Mouse (Mus musculus): ENCODE measurements around the gene Acsf2. TPM values are rescaled to one million over a fixed set of nuclear protein-coding genes. Genes with fewer than 3 reads are reported as not detected.

Gene Acsf2
- polyA plus RNA-seq, 1 experiment from 2014 or later, result 8.9 TPM

DNA sequence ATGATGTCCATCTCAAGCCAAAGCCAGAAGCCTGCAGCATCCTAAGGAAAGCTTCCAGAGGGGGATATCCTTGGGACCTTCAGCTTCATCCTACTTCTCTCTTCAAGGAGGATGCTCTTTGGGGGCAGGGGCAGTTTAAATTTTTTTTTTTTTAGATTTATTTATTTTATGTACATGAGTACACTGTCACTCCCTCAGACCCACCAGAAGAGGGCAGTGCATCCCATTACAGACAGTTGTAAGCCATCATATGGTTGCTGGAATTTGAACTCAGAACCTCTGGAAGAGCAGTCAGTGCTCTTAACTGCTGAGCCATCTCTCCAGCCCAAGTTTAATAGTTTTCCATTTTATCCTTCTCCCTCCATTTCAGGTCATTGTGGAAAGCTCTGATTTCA, 19.8 kb upstream of the Acsf2 start:
- Histone ChIP-seq H3K4me3 (replicated peaks) (no peak overlapping the region), H3K36me3 (no peaks in the 10 kb centered on the region), H3K9me3 (replicated peaks) (no peaks in the 10 kb centered on the region), H3K4me2 (no peak overlapping the region), H3K4me1 (no peaks in the 10 kb centered on the region), H3K27ac (no peak overlapping the region), H3K27me3 (no peaks in the 10 kb centered on the region), H3K9ac (no peak overlapping the region)
- no peak for ATAC-seq (replicated peaks; ENCODE audit: low FRiP score)

DNA sequence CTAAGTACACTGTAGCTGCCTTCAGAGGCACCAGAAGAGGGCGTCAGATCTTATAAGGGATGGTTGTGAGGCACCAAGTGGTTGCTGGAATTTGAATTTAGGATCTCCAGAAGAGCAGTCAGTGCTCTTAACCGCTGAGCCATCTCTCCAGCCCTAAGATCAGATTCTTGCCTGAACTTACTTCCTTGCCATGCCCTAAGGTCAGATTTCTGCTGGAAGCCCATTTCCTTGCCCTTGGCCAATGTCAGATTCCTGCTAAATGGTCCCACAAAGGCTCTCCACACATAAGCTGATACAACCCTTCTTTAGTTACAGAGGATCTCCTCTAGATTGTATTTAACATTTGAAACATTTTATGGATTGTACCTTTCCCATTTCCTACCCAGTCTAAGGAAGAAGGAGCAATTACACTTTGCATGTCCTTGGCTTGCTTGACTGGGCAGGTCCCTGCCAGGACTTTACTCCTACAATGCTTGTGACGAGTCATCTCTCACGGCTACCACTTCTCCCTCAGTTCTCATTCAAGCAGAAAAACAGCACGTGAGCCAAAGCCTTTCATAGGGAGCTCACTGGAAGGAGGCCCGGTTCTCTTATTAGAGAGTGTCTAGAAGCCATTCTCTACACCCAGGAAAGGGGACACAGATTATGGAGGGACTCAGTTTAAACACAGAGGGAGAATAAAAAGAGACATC, 19.2 kb upstream of the Acsf2 start:
- H3K36me3 ChIP-seq, result no peaks in the 10 kb centered on the region
- no peak for ATAC-seq (replicated peaks; ENCODE audit: low FRiP score)
- H3K4me2 ChIP-seq, result no peak overlapping the region
- H3K27ac ChIP-seq, result no peak overlapping the region
- no peaks in the 10 kb centered on the region for H3K27me3 ChIP-seq
- no peak overlapping the region for H3K4me3 ChIP-seq (replicated peaks)
- H3K4me1 ChIP-seq, result no peaks in the 10 kb centered on the region
- no peaks in the 10 kb centered on the region for H3K9me3 ChIP-seq (replicated peaks)
- WGBS, result 44% methylated on average over 6 of the region's 6 CpGs
- H3K9ac ChIP-seq, result no peak overlapping the region

DNA sequence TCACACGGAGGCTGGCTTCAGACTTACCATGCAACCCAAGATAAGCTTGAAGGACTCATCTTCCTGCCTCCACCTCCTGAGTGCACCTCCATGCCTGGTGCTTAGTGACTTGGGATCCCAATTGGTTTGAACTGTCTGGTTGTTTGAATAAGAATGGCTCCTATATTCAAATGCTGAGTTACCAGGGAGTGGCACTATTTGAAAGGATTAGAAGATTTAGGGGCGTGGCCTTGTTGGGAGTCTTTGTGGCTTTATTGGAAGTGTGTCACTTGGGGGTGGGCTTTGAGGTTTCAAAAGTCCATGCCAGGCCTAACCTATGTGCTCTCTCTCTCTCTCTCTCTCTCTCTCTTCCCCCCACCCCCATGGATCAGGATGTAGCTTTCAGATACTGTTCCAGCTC, 16.0 kb upstream of the Acsf2 start:
- Histone ChIP-seq H3K9me3 (replicated peaks) (no peaks in the 10 kb centered on the region), H3K27ac (no peak overlapping the region), H3K4me1 (0 out of 2 replicates have a peak, but pooled peaks cover 4% of the 10 kb centered on the region), H3K36me3 (no peaks in the 10 kb centered on the region), H3K4me3 (replicated peaks) (no peak overlapping the region), H3K9ac (no peak overlapping the region), H3K27me3 (no peaks in the 10 kb centered on the region), H3K4me2 (no peak overlapping the region)
- 89% methylated on average over 2 of the region's 2 CpGs for WGBS
- no peak for ATAC-seq (replicated peaks; ENCODE audit: low FRiP score)

DNA sequence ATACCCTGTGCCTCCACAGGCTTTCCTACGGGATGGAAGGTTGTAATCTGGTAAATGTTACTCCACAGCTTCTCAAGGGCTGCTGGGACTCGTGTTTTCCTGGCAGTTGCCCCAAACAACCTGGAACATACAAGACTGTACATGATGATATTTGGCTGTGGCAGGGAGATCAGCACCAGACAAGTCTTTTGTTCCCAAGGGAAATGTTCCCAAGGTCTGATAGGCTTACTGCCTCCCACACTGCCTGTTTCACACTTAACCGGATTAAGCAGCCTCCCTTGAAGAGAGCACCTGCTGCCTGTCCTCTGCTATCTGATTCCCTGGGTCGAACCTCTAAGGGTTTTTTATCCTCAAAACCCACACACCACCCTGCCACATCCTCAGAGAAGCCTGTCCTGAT, 13.8 kb upstream of the Acsf2 start:
- no peak overlapping the region for H3K4me3 ChIP-seq (replicated peaks)
- H3K27ac ChIP-seq, result no peak overlapping the region
- H3K9ac ChIP-seq, result no peak overlapping the region
- WGBS, result 33% methylated on average over 4 of the region's 4 CpGs
- no peaks in the 10 kb centered on the region for H3K9me3 ChIP-seq (replicated peaks)
- ATAC-seq (replicated peaks; ENCODE audit: low FRiP score), result no peak
- H3K4me1 ChIP-seq, result 0 out of 2 replicates have a peak, but pooled peaks cover 4% of the 10 kb centered on the region
- no peaks in the 10 kb centered on the region for H3K27me3 ChIP-seq
- H3K4me2 ChIP-seq, result no peak overlapping the region
- H3K36me3 ChIP-seq, result no peaks in the 10 kb centered on the region

DNA sequence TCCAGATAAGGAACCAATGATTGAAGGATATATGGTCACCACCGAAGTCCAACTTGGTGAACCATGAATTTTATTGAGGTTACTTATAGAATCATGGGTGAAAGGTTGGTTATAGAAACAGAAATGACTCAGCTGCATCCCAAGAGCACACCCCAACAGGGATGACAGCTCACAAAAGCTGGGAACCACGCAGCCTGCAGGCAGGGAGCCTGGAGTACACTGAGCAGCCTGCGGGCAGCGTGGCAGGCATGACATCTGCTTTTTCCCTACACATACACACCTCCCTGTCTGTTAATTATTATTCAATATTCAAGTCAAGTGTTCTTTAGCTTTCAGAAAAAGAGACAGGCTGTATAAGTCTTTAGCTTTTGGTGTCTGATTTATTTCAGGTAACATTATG, 12.9 kb upstream of the Acsf2 start:
- Histone ChIP-seq H3K4me1 (0 out of 2 replicates have a peak, but pooled peaks cover 4% of the 10 kb centered on the region), H3K4me3 (replicated peaks) (no peak overlapping the region), H3K27ac (no peak overlapping the region), H3K9me3 (replicated peaks) (no peaks in the 10 kb centered on the region), H3K4me2 (no peak overlapping the region), H3K36me3 (no peaks in the 10 kb centered on the region), H3K9ac (no peak overlapping the region), H3K27me3 (no peaks in the 10 kb centered on the region)
- 64% methylated on average over 4 of the region's 4 CpGs for WGBS
- ATAC-seq (replicated peaks; ENCODE audit: low FRiP score), result no peak

DNA sequence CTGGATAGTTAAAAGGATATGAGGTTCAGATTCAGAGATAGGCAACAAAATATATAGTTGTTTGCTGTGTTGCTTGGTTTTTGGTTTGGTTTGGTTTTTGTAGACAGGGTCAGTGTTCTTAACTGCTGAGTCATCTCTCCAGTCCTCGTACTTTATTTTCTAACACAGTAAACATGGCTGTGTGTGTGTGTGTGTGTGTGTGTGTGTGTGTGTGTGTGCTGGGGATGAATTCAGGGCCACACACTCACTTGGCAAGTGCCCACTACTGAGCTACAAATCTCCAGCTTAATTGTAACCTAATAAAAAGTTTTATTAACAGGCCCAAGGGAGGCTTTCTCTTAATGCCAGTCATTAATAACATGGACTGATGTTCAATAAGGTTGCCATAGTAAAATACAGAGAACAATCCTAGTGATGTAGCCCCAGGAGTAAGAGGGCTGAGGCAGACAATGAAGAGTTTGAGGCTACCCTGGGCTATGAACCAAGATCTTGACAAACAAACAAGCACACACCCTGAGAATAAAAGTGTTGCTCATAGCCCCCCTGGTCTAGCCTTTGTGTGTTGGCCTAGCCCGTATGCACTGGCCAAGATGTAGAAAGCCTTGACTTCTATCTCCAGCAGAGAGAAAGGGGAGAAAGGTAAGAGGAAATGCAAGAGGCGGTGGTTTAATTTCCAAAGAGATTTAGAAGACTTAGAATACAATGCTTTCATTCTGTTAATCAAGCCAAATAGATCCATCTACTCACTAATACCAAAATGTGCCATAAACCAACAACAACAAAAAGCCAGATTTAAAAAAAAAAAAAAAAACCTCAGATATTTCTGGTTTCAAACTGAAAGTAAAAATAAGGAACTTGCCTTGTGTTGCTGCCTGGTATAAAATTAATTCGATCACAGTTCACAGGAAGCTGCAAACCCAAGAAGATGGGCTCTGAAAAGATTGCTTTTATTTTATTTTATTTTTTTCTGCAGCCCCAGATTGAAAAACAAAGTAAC, 9.4 kb upstream of the Acsf2 start:
- Histone ChIP-seq H3K4me1 (0 out of 2 replicates have a peak, but pooled peaks cover 4% of the 10 kb centered on the region), H3K4me3 (replicated peaks) (no peak overlapping the region), H3K9me3 (replicated peaks) (no peaks in the 10 kb centered on the region), H3K27ac (0 out of 2 replicates have a peak overlapping the region, but pooled peaks have one; percentile 14), H3K9ac (no peak overlapping the region), H3K36me3 (no peaks in the 10 kb centered on the region), H3K27me3 (no peaks in the 10 kb centered on the region), H3K4me2 (no peak overlapping the region)
- WGBS, result 73% methylated on average over 4 of the region's 4 CpGs
- no peak for ATAC-seq (replicated peaks; ENCODE audit: low FRiP score)

DNA sequence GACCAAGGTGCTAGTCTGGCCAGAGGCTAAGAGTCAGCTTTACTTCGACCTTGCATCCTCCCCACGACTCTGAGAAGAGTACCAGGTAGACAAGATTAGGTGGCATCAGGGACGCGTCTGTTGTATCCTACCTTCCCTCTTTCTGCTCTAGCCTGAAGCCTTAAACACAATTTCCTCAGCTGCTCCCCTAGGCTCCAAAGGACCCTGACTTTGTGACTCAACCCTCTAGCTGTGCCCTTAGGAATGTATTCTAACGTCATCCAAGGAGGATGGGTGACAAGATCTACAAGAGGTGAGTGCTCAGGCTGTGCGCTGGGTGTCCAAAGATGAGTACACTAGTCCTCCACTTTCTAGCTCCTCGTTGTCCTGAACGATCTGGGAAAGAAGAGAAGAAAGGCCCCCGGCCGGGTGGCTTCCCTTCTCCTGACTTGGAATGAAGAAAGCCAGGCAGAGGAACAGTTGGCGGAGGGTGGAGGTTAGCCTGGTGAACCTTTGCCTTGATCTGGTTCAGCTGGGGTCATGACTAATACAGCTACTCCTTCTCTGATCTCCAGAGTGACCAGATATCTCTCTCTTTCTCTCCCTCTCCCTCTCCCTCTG, 785 bp upstream of the Acsf2 start:
- ATAC-seq (replicated peaks; ENCODE audit: low FRiP score), result no peak
- Histone ChIP-seq H3K9ac (0 out of 2 replicates have a peak overlapping the region, but pooled peaks have one; percentile 50), H3K27me3 (no peaks in the 10 kb centered on the region), H3K9me3 (replicated peaks) (no peaks in the 10 kb centered on the region), H3K4me2 (peak overlapping the region; percentile 58), H3K4me1 (peaks cover 32% of the 10 kb centered on the region), H3K36me3 (0 out of 2 replicates have a peak, but pooled peaks cover 2% of the 10 kb centered on the region), H3K27ac (peak overlapping the region; percentile 19), H3K4me3 (replicated peaks) (peak overlapping the region; percentile 56)
- 65% methylated on average over 11 of the region's 11 CpGs for WGBS

DNA sequence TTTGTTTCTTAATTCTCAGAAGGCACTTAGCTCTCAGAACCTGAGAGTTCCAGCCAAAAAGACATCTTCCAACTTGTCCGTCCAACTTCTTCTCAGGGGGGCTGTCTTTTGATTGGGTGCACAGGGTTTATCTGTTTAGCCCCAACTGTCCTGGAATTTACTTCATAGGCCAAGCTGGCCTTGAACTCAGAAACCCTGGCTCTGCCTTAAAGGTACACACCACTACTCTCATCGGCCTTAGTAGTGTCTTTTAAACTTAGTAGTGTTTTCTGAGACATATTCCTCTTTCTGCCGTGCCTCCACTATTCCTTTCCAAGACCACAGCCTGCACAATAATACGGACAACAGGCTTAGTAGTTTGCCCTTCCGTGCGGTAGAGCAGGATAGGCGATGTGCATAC, 1.2 kb downstream of the Acsf2 start:
- no peak for ATAC-seq (replicated peaks; ENCODE audit: low FRiP score)

DNA sequence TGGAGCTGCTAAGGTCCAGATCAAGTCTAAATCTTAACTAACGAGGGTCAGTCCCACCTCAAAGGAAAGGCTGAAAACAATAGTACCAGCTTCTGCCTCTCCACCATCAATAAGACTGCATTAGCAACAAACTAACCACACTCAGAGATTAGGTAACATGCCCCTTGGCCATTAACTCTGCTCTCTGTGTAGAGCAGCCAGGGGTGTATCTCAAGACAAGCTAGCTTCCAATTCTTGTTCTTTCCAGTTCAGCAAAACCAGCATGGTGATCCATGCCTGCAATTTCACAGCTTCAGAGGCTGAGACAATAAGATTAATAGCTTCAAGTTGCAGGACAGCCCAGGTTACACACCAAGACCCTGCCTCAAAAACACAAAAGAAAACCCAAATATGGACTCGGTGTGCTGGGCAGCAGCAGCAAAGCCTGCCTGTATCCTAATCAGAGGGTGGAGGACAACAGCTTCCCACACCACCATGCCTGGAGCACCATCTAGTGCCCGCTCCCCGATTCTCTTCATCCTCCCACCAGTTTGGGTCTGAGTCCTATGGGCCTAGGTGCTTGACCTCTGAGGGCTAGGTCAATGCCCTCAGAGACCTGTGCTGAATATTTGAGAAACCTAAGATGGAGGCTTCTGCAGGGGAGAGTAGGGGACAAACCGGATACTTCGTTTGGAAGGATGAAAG, 3.1 kb downstream of the Acsf2 start:
- Histone ChIP-seq H3K9me3 (replicated peaks) (no peaks in the 10 kb centered on the region), H3K27ac (0 out of 2 replicates have a peak overlapping the region, but pooled peaks have one; percentile 37), H3K4me3 (replicated peaks) (no peak overlapping the region), H3K27me3 (no peaks in the 10 kb centered on the region), H3K4me2 (peak overlapping the region; percentile 12; the same call in 1 of the 2 replicates), H3K36me3 (0 out of 2 replicates have a peak, but pooled peaks cover 5% of the 10 kb centered on the region), H3K9ac (no peak overlapping the region), H3K4me1 (peaks cover 37% of the 10 kb centered on the region)
- no peak for ATAC-seq (replicated peaks; ENCODE audit: low FRiP score)
- WGBS, result 43% methylated on average over 6 of the region's 6 CpGs

More for the DNA sequence above, 1.2 kb downstream of the Acsf2 start:
- Histone ChIP-seq H3K9me3 (replicated peaks) (no peaks in the 10 kb centered on the region), H3K9ac (no peak overlapping the region), H3K4me1 (peaks cover 37% of the 10 kb centered on the region), H3K4me3 (replicated peaks) (peak overlapping the region; percentile 56), H3K36me3 (0 out of 2 replicates have a peak, but pooled peaks cover 5% of the 10 kb centered on the region), H3K27me3 (no peaks in the 10 kb centered on the region), H3K27ac (no peak overlapping the region), H3K4me2 (peak overlapping the region; percentile 58)
- 89% methylated on average over 7 of the region's 7 CpGs for WGBS

DNA sequence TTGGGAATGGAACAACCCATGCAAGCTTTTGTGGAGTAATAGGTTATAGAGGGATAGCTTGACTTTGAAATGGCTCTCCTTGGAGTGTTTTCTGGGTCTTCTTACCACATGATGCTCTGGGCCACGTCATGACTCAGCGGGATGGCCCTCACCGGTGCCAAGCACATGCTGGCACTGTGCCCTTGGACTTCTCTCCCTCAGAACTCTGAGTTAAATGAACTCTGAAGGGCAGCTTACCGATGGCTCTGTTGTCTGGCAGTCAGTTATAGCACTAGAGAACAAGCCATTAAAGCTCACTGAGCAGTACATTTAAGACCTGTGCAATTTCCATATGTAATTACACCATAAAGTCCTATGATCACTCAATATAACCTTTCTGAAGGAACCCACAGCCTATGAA, 4.4 kb downstream of the Acsf2 start:
- Histone ChIP-seq H3K27me3 (no peaks in the 10 kb centered on the region), H3K4me1 (peaks cover 35% of the 10 kb centered on the region), H3K36me3 (0 out of 2 replicates have a peak, but pooled peaks cover 5% of the 10 kb centered on the region), H3K9me3 (replicated peaks) (no peaks in the 10 kb centered on the region), H3K4me2 (no peak overlapping the region), H3K9ac (no peak overlapping the region), H3K4me3 (replicated peaks) (no peak overlapping the region), H3K27ac (no peak overlapping the region)
- WGBS, result 78% methylated on average over 4 of the region's 4 CpGs
- ATAC-seq (replicated peaks; ENCODE audit: low FRiP score), result no peak

DNA sequence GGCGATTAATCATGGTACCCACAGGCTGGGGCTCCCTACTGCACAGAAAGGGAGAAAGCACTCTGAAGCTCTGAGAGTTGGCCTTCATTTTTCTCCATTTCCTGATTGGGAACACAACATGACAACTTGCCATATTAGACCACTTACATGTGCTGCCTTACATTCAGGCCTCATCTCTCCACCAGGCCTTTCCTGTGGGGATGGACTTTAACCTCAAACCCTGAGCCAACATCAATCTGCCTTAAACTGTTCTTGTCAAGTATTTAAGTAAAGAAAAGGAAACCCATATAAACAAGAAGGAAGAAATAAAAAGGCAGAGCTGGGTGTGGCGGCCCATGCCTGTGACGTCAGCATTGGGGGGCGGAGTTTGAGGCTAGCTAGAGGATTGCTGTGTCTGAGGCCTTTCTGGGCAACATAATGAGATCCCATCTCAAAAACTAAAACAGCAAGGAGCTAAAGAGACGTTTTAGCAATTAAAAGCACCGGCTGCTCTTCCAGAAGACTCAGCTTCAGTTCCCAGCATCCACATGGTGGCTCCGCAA, 5.3 kb downstream of the Acsf2 start:
- H3K27ac ChIP-seq, result 0 out of 2 replicates have a peak overlapping the region, but pooled peaks have one; percentile 13
- no peak overlapping the region for H3K4me3 ChIP-seq (replicated peaks)
- H3K9me3 ChIP-seq (replicated peaks), result no peaks in the 10 kb centered on the region
- no peak overlapping the region for H3K4me2 ChIP-seq
- no peaks in the 10 kb centered on the region for H3K27me3 ChIP-seq
- no peak overlapping the region for H3K9ac ChIP-seq
- 67% methylated on average over 7 of the region's 7 CpGs for WGBS
- ATAC-seq (replicated peaks; ENCODE audit: low FRiP score), result no peak
- 0 out of 2 replicates have a peak, but pooled peaks cover 5% of the 10 kb centered on the region for H3K36me3 ChIP-seq
- peaks cover 40% of the 10 kb centered on the region for H3K4me1 ChIP-seq

Data from kidney, embryonic 15.5 days (tissue).